In the genomic region with DNA sequence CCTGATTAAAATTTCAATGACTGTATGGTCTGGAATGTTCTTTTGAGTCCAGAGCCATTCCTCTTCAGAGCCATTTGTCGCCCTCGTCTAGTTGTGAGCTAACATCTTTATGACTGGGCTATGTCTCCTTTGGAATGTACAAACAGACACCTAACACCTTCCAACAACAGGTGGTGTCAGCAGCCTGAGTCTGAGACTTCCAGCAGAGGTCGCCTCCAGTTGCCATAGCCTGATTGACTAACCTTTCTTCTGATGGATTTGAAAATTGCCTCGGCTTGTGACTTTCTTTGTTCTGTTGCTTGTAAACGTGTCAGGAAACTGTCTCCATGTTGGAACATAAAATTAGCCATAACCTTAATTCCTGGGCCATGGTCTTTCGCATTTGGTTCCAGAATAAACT, we compare ENCODE assay signal across 20 mouse cellular contexts.
DNase-seq lines count a peak whose midpoint lies in the region; ATAC-seq and TF ChIP-seq lines count a peak whose summit lies in the region.
"Had no signal": no experiment of that assay in that cellular context is flagged by ENCODE, and none has a peak within 500 bp of the region (broad histone marks: within the 10 kb centered on the region; RNA-seq: fewer than 3 reads in every experiment).

No protein-coding gene starts in this region.

- H3K4me2 ChIP-seq in intestine, postnatal 0 days (replicated peaks; ENCODE audit: low read depth): no peak overlapping the region
- H3K4me2 ChIP-seq in intestine, embryonic 15.5 days (replicated peaks): no peak overlapping the region
- H3K4me2 ChIP-seq: embryonic facial prominence, embryonic 13.5 days; forebrain, embryonic 15.5 days; hindbrain, embryonic 14.5 days; limb, embryonic 15.5 days; liver, embryonic 15.5 days; neural tube, embryonic 12.5 days had no signal

- H3K9me3 ChIP-seq in intestine, postnatal 0 days (ENCODE audit: control insufficient read depth): no peaks in the 10 kb centered on the region
- H3K9me3 ChIP-seq in intestine, embryonic 15.5 days: no peaks in the 10 kb centered on the region
- H3K9me3 ChIP-seq: embryonic facial prominence, embryonic 13.5 days; forebrain, embryonic 15.5 days; limb, embryonic 15.5 days; liver, embryonic 15.5 days; neural tube, embryonic 12.5 days had no signal

- H3K4me1 ChIP-seq in intestine, postnatal 0 days (replicated peaks; ENCODE audit: control insufficient read depth, insufficient read depth, low read length): no peaks in the 10 kb centered on the region
- H3K4me1 ChIP-seq in intestine, embryonic 15.5 days (replicated peaks): no peaks in the 10 kb centered on the region
- H3K4me1 ChIP-seq: embryonic facial prominence, embryonic 13.5 days; forebrain, embryonic 15.5 days; limb, embryonic 15.5 days; liver, embryonic 15.5 days; neural tube, embryonic 12.5 days had no signal

- 61% methylated on average over 6 of the region's 6 CpGs for WGBS in intestine, postnatal 0 days
- WGBS in intestine, embryonic 15.5 days: 58% methylated on average over 6 of the region's 6 CpGs

- peak; percentile 32 for TF ChIP-seq CTCF in intestine, postnatal 0 days (IDR thresholded peaks at IDR 0.05; ENCODE audit: low read depth)

- H3K27ac ChIP-seq in intestine, postnatal 0 days (ENCODE audit: low read depth, low read length): no peak overlapping the region
- no peak overlapping the region for H3K27ac ChIP-seq in intestine, embryonic 15.5 days
- H3K27ac ChIP-seq: embryonic facial prominence, embryonic 13.5 days; forebrain, embryonic 15.5 days; hindbrain, embryonic 14.5 days; limb, embryonic 15.5 days; liver, embryonic 15.5 days; macrophage; midbrain, embryonic 10.5 days; neural tube, embryonic 12.5 days had no signal

- ATAC-seq in intestine, postnatal 0 days: no peak
- no peak for ATAC-seq in intestine, embryonic 15.5 days
- ATAC-seq: forebrain, embryonic 15.5 days; intestine, embryonic 16.5 days had no signal

- peak; percentile 16 for DNase-seq in thymus, postnatal 4 days
- DNase-seq in thymus, postnatal 0 days (ENCODE audit: low spot score): no peak
- peak; percentile 48 for DNase-seq in ZHBTc4 (ENCODE audit: low read depth, low spot score)
- DNase-seq in natural killer cell, adult 2 months (ENCODE audit: low spot score in 2 of 2): no peak
- no peak for DNase-seq in right cerebral cortex, postnatal 36 days (ENCODE audit: low spot score in 2 of 2)
- DNase-seq: adrenal gland, postnatal 10 days; cerebellum, postnatal 10 days; heart, postnatal 36 days; thymus, postnatal 36 days had no signal

- no peaks in the 10 kb centered on the region for H3K36me3 ChIP-seq in intestine, postnatal 0 days (ENCODE audit: control insufficient read depth, insufficient read depth)
- H3K36me3 ChIP-seq in intestine, embryonic 15.5 days: no peaks in the 10 kb centered on the region
- H3K36me3 ChIP-seq: embryonic facial prominence, embryonic 13.5 days; forebrain, embryonic 15.5 days; limb, embryonic 15.5 days; liver, embryonic 15.5 days; midbrain, embryonic 10.5 days; neural tube, embryonic 12.5 days had no signal

- H3K9ac ChIP-seq in intestine, postnatal 0 days (ENCODE audit: low read depth, low read length): no peak overlapping the region
- H3K9ac ChIP-seq in intestine, embryonic 15.5 days: no peak overlapping the region
- H3K9ac ChIP-seq: embryonic facial prominence, embryonic 13.5 days; forebrain, embryonic 15.5 days; hindbrain, embryonic 14.5 days; limb, embryonic 15.5 days; liver, embryonic 15.5 days; neural tube, embryonic 12.5 days had no signal

- H3K27me3 ChIP-seq in intestine, postnatal 0 days (replicated peaks; ENCODE audit: control insufficient read depth, insufficient read depth, low read length): no peaks in the 10 kb centered on the region
- H3K27me3 ChIP-seq in intestine, embryonic 15.5 days (replicated peaks): no peaks in the 10 kb centered on the region
- H3K27me3 ChIP-seq: embryonic facial prominence, embryonic 13.5 days; forebrain, embryonic 15.5 days; limb, embryonic 15.5 days; liver, embryonic 15.5 days; neural tube, embryonic 12.5 days had no signal

- no peak overlapping the region for H3K4me3 ChIP-seq in intestine, postnatal 0 days (ENCODE audit: low read depth, low read length)
- H3K4me3 ChIP-seq in intestine, embryonic 15.5 days (replicated peaks): no peak overlapping the region
- H3K4me3 ChIP-seq: embryonic facial prominence, embryonic 13.5 days; forebrain, embryonic 15.5 days; limb, embryonic 15.5 days; liver, embryonic 15.5 days; midbrain, embryonic 10.5 days; neural tube, embryonic 12.5 days had no signal

Comparison
In these comparisons a context has a peak if more than half of its experiments do, and no peak if none do; other contexts are left out.
1. DNase-seq: peak in thymus, postnatal 4 days (single experiment) and ZHBTc4 (single experiment); none in thymus, postnatal 0 days (single experiment), natural killer cell, adult 2 months (0 of 2) and right cerebral cortex, postnatal 36 days (0 of 2).